Mouse (Mus musculus): ENCODE results near the gene D8Ertd738e.

The D8Ertd738e gene

GRCm38 (mm10) chr8:84202938-84203917 is 46.3 kb downstream of the D8Ertd738e start:
- no peak for DNase-seq (ENCODE audit: extremely low read depth, low read depth)

GRCm38 (mm10) chr8:84202466-84202865 is 47.1 kb downstream of the D8Ertd738e start:
- DNase-seq (ENCODE audit: extremely low read depth, low read depth), result no peak

GRCm38 (mm10) chr8:84201545-84202245 is 47.8 kb downstream of the D8Ertd738e start:
- DNase-seq (ENCODE audit: extremely low read depth, low read depth), result no peak

- no peak for DNase-seq (ENCODE audit: extremely low read depth, low read depth)
Observed at GRCm38 (mm10) chr8:84200652-84201544, 48.6 kb downstream of the D8Ertd738e start.

- DNase-seq (ENCODE audit: extremely low read depth, low read depth), result no peak
Observed at GRCm38 (mm10) chr8:84200126-84200555, 49.4 kb downstream of the D8Ertd738e start.

GRCm38 (mm10) chr8:84199348-84200125 is 50.0 kb downstream of the D8Ertd738e start:
- DNase-seq (ENCODE audit: extremely low read depth, low read depth), result no peak

GRCm38 (mm10) chr8:84198871-84199270 is 50.6 kb downstream of the D8Ertd738e start:
- DNase-seq (ENCODE audit: extremely low read depth, low read depth), result no peak

GRCm38 (mm10) chr8:84197922-84198774 is 51.4 kb downstream of the D8Ertd738e start:
- peak; percentile 80 for DNase-seq (ENCODE audit: extremely low read depth, low read depth)

- DNase-seq (ENCODE audit: extremely low read depth, low read depth), result no peak
Observed at GRCm38 (mm10) chr8:84197141-84197921, 52.2 kb downstream of the D8Ertd738e start.
